Mouse (Mus musculus): ENCODE measurements around the gene Mmp19.
A peak's percentile ranks its signal among the peaks of the same experiment; 100 is the strongest.
"Not testable (repeated sequence)": the region's sequence is repeated elsewhere in the genome, so short reads cannot be mapped to it uniquely, and the experiment has no call there.

The Mmp19 gene

DNA sequence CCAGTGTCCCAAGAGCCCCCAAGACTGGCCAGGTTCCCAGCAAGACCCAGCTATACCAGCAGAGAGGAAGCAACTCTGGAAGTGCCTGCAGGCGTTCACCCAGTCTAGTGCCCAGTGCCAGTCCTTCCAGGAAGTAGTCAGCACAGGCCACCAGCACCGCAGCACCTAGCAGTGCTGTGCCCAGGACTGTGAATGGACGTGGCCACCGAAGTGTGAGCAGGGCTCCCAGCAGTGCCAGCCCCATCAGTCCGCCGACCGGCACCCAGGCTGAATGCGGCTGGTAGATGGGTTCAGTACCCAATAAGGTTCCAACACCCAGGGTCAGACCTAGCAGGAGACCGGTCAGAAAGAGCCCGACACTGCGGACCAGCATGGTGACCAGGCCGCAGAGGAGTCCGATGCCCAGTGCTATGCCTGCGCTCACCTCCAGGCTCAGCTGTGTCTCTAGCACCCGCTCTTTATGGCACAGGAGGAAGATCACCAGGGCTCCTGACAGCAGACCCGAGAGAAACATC, 11.3 kb downstream of the Mmp19 start:
- no peak for DNase-seq (ENCODE audit: low read depth)

DNA sequence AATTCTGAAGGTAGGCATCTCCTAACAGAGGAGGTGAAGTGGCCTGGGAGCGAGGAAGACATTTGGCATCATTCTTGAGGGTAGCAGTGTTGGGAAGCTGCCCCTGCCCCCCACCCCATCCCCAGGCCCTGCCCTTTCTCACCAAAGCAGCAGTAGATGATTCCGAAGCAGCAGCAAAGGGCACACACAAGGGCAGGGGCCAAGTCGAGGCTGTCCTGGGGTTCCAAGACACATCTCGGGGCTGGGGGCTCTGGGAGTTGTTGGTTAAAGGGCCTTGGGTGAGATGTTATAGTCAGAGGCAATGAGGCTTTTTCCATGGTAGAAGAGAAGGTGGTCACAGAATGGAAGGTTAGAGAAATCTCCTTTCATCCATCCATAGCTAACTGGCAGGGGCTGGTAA, 12.2 kb downstream of the Mmp19 start:
- no peak for DNase-seq (ENCODE audit: low read depth)

DNA sequence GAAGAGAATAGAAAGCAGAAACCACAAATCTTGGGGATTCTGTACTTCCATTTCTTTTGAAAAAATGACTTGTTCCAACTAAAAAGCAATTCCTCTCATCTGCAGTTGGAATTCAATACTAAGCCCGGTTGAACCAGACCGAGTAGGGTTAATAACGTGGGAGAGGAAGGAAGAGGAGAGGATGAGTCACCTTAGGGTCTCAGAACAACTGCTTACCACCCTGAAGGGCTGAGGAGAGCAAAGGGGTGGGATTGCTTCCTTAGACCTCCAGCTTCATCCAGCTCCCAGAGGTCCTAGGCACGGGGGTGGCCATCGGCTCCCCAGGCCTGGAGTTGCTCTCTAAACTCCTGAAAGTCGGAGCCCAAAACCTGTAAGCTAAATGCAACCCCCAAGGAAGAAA, 12.7 kb downstream of the Mmp19 start:
- peak; percentile 68 for DNase-seq (ENCODE audit: low read depth)

DNA sequence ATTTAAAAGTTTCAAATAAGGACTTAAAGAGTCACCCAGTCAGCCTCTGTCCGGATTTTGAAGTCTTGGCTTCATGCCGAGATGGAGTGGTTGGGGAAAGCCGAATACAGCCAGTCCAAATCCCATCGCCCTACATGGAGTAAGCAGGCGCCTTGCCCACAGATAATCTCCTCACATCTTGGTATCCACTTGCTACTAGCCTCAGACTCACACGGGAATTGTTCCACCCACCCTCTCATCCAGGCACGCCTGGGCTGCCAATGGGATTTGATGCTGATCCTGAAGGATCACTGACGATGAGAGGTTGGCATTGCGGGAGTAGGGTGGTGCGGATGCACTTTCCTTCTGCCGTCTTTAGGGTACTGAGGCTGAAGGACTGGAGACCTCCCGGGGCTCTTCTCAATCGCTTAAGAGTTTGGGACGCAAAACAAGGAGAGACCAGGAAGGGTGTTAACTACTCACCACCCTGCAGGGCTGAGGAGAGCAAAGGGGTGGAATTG, 13.1 kb downstream of the Mmp19 start, which contains the start of gene Dnajc14:
Gene Dnajc14 (plus strand): TSS at position 292 of the 500 bp plus-strand sequence.
- peak; percentile 62 for DNase-seq (ENCODE audit: low read depth)

DNA sequence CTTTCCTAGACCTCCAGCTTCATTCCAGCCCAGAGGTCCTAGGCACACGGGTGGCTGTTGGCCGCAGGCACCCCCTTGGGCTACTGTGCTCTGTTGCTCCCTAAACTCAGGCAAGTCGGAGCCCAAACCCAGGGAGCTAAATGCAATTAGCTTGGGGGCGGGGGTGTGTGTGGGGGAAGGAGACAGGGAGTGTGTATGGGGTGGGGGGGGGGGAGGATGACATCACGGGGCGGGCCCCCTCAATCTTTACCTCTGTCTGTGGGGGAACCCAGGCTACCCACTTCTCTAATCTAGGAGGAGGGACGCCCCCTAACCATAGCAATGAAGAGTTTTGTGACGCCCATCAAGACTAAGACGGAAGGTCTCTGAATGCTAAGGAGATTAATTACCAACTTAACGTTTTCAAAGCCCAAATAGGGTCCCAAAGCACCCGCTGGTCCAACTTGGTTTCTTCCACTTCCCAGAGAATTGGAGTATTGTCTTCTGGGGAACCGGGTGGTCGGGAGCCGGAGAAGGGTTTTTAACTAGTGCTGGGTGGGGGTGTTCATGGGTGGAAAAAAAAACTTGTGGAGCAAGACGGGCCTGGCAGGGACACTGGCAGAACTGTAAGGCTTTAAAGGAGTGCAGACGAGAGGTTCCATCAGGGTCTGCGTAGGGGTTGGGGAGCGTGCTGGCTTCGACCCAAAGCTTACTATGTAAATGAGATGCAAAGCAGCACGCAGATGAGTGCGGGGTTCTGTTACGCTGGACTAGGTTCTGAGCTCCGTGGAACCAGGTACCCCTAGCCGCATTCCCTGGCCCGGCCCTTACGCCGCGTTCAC, 13.8 kb downstream of the Mmp19 start, which contains the start of gene Tmem198b:
Gene Tmem198b (minus strand): TSS at position 100 of the 821 bp plus-strand sequence.
- DNase-seq (ENCODE audit: low read depth) = peak; percentile 86

DNA sequence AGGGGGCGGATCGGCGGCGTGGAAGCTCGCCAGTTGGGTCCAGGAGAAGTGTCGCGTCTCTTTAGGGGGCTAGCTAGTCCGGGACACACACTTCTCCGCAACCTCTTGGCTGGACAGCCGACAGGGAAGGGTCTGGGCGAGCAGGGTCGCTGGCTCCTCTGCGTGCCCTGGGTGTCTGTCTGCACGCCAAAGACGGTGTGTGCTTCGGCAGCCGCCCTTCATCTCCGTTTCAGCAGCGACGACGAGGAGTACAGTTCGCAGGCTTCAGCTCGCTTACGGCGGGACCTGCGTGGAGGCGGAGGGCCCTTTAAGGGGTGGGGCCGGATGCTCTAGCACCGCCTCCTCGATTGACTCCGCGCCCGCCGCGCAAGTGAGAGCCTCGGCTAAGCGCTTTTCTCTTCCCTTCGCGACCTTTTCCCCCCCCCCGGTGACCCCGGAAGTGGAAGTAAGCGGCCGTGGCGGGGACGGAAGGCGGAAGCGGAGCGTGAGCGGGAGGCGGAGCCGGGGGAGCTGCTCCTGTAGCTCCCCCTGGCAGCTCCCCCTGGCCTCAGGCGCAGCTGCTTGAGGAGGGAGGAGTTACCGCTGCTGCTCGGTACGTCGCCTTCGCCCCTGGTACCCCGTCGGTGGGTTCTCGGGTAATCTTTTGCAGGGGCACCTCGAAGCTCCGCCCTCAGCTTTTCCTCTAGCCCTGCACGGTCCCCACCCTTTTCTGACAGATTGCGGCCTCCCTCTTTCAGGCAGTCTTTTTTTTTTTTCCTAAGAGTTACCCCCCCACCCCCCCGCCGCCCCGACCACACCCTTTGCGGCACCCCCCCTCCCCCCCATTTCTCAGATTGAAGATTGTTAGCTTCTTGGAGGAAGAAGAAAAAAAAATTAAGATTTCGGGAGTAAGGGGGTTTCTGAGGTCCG, 14.6 kb downstream of the Mmp19 start:
- DNase-seq (ENCODE audit: low read depth) = peak; percentile 99

DNA sequence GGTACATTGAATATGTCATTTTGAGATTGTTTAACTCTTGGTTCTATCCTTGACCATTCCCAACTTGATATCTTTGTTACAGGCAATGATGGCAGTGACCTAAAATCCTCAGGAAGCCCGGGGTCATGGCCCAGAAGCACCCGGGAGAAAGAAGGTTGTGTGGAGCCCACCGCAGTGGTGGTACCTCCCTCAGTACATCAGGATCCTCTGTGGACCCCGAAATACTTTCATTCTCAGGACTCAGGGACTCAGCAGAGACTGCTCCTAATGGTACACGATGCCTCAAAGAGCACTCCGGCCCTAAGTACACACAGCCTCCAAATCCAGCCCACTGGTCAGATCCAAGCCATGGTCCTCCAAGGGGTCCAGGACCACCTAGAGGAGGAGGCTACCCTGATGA, 15.4 kb downstream of the Mmp19 start:
- no peak for DNase-seq (ENCODE audit: low read depth)

DNA sequence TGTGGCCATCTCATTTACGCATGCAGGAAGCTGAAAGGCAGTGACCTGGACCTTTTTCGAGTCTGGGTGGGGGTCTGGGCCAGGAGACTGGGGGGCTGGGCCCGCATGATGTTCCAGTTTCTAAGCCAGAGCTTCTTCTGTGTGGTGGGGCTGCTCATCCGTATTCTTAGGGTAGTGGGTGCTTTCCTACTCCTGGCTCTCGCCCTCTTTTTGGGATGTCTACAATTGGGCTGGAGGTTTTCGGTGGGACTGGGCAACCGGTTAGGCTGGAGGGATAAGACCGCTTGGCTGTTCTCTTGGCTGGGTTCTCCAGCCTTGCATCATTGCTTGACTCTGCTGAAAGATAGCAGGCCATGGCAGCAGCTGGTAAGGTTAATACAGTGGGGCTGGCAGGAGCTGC, 16.3 kb downstream of the Mmp19 start:
- no peak for DNase-seq (ENCODE audit: low read depth)

DNA sequence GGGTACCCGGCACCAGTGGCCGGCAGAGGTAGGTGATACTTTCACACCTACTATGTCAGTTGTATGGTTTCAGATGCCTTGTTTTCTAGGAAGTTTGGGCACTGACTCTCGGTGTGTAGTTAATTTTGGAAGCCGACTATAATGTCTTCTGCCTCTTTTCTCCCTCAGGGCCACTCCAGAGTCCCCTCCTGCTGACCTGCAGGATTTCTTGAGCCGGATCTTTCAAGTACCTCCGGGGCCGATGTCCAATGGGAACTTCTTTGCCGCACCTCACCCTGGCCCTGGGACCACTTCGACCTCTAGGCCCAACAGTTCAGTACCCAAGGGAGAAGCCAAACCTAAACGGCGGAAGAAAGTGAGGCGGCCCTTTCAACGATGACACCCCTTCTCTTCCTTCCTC, 26.3 kb downstream of the Mmp19 start, which contains the start of gene Sarnp:
Gene Sarnp (plus strand): TSS at position 301 of the 400 bp plus-strand sequence.
- no peak for DNase-seq (ENCODE audit: low read depth)

DNA sequence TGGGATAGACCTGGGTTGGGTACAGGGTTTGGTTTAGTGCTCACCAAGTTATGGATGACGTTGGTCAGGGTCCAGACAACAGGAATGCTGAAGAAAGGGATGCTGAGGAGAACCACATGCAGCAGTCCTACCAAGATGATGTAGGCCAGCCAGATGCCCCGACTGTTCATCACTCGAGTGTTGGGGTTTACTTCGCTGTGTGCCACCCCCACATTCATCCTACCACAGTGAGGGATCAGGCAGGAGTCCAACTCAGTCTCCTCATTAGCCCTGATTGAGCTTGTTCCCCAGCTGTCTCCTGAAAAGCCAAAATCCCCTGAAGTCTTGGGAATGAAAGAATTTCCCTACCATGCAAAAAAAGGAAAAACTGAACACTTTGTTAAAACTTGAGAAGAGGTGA, 29.5 kb downstream of the Mmp19 start:
- DNase-seq (ENCODE audit: low read depth) = no peak

DNA sequence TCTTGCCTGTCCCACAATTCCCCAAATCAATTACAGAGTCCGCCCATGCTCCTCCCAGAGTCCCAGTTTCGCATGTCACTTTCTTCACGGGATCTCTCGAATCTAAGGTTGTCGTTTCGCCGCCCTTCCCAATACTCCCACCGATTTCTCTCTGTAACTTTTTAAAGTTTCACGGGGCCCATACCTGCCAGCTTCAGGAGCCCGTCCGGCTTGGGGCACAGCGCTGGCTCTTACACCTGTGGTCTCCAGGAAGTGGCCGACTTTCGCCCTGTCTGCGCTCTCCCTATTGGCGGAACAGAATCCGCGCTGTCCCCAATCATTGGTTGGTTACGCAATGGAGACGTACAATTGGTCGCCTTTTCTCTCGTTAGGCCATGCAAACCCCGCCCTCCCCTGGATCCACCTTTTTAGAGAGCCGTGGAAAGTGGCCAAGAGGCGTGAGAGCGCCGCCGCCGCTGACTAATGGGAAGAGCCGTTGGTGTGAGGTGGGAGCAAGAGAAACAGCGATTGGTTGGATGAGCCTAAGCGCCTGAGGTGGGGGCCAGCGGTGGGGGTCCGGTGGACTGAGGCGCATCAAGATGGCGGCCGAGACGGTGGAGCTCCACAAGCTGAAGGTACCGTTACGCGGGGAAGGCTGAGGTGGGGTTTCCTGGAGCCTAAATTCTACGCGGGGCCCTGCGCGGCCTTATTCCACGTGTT, 30.8 kb downstream of the Mmp19 start, which contains the start of gene Ormdl2:
Gene Ormdl2 (minus strand): TSS at position 288 of the 699 bp plus-strand sequence.
- DNase-seq (ENCODE audit: low read depth) = peak; percentile 100

DNA sequence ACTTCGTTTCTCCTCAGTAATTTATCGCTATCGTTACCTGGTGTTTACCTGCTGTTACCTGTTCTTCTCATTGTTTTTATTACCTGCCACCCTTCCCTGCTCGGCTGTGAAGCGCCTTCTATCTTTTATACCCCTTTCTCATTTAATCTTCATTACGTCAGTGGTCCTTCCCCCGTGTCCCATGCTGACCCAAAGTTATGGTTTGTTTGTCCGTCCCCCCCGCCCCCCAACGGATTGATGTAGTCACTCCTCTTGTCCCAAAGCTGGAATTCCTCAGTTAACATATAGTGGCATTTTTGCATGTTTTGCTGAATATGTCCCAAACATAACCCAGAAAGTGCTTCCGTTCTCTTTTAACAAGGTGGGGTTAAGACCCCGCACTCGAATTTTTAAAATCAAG, 31.4 kb downstream of the Mmp19 start:
- no peak for DNase-seq (ENCODE audit: low read depth)

DNA sequence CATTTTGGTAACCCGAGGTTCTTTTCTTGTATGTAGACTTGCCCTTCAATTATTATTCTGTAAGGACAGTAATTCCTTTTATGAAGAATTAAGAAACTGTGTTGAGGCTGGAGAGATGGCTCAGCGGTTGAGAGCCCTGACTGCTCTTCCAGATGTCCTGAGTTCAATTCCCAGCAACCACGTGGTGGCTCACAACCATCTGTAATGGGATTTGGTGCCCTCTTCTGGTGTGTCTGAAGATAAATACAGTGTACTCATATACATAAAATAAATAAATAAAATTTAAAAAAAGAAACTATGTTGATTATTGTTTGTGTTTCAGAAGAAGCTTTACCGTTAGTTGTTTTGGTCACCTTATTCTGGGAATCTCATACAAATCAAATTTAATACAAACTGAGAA, 32.4 kb downstream of the Mmp19 start:
- not testable (repeated sequence) for DNase-seq (ENCODE audit: low read depth)

DNA sequence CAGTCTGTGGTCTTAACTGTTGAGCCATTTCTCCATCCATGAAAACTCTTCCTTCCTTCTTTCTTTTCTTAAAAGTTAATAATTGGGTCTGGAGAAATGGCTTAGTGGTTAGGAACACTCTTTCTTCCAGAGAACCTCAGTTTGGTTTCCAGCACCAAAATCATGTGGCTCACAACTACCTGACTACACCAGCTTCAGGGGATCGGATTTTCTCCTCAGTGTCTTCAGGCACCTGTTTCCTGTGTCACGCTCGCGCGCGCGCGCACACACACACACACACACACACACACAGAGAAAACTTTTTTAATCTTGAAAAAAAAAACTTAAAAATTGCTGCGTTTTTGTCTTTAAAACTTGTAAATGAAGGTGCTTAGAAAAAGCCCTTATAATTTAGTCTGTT, 33.1 kb downstream of the Mmp19 start:
- peak; percentile 20 for DNase-seq (ENCODE audit: low read depth)

DNA sequence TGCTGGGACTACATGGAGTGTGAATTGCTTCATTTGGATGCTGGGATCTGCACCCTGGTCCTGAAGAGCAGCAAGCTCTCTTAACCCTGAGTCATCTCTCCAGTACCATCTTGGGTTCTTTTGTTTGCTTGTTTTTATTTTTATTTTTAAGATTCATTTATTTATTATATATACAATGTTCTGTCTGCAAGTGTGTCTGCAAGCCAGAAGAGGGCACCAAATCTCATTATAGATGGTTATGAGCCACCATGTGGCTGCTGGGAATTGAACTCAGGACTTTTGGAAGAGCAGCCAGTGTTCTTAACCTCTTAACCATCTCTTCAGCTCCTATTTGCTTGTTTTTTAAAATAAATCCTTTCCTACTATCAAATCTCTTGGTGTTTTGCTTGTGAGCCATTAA, 46.7 kb downstream of the Mmp19 start:
- DNase-seq (ENCODE audit: low read depth) = no peak

DNA sequence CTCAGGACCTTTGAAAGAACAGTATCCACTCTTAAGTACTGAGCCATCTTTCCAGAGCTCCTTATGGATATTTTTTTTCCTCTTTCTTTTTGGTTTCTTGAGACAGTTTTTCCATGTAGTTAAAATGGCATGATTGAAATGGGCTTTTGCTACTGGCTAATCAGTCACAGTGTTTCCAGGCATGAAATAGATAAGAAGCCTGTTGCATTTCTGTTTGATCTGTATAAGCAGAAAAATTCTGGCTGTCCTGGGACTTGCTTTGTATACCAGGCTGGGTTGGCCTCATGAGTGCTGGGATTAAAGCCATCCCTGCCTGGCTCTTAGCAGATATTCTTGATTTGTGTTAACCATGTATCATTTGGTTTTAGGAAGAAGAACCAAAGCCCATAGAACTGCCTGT, 48.7 kb downstream of the Mmp19 start:
- DNase-seq (ENCODE audit: low read depth) = no peak

DNA sequence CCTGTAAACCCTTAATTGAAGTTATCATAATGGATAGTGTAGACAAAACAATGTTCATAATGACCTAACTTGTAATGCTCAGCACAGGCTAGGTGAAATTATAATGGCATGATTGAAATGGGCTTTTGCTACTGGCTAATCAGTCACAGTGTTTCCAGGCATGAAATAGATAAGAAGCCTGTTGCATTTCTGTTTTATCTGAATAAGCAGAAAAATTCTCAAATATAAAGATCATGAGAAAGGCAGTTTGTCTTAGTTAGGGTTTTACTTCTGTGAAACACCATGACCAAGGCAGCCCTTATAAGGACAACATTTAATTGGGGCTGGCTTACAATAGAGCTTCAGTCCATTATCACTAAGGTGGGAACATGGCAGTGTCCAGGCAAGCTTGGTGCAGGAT, 49.9 kb downstream of the Mmp19 start:
- no peak for DNase-seq (ENCODE audit: low read depth)

DNA sequence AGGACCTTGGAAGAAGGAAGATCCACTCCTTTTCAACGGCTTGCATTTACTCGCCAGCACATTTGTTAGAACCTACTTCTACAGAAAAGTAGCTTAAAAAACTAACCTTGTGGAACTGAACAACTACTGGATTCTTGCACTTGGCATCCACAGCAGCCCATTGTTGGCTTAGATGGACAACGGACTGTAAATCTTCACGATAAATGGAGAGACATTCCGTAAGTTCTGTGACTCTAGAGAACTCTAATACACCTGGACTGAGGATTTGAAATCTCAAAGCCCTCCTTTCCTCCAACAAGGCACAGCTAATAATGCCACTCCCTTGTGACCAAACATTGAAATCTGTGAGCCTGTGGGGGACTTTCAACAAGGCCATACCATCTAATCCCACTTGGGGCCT, 52.5 kb downstream of the Mmp19 start:
- no peak for DNase-seq (ENCODE audit: low read depth)

DNA sequence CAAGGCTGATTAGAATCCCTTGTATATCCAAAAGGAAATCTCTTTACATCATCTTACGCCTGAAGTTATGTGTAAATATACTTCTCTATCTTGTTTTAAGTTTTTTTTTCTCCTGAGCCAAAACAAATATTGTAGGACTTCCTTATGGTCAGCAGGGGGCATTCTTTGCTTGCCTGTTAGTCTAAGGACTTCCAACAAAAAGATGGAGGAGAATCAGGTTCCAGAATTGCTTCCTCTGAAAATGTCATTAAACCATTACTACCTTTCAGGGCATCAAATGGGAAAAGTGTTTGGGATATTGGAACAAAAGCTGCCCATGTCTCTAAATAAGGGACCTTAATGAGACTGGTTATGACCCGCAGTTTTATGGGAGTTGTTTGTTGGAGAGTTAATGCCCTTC, 54.8 kb downstream of the Mmp19 start:
- DNase-seq (ENCODE audit: low read depth) = peak; percentile 66

DNA sequence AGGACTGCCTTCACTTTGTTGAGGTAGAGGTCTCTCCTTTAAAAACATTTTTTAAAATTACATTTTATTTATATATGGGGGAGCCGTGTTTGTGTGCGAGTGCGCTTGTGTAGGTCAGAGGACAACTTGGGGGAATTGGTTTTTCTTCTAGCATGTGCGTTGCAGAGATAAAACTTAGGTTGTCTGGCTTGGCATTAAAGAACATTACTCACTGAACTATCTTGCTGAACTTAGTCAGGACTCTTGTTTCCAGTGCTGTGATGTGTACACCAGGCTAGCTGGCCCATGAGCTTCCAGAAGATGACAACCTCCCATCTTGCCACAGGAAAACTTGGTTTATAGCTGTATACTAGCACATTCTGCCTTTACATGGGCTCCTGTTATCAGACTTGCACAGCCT, 56.0 kb downstream of the Mmp19 start:
- DNase-seq (ENCODE audit: low read depth) = no peak

DNA sequence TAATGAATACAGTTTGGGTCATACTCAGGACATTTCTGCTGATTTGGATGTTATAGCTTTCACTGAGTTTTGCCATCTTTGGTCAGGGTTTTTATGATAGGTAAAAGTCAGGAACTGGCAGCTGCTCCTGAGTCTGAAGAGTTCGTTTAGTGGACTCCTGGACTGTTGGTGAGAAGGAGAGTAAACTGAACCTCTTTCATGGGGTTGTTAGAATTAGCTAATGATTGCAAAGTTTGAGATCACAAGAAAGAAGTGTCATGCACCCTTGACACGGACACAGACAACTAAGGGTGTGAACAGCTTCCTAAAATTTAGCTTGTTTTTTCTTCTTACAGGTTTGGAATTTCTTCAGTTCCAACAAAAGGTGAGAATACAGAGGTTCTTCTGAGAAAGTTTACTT, 57.7 kb downstream of the Mmp19 start:
- no peak for DNase-seq (ENCODE audit: low read depth)

DNA sequence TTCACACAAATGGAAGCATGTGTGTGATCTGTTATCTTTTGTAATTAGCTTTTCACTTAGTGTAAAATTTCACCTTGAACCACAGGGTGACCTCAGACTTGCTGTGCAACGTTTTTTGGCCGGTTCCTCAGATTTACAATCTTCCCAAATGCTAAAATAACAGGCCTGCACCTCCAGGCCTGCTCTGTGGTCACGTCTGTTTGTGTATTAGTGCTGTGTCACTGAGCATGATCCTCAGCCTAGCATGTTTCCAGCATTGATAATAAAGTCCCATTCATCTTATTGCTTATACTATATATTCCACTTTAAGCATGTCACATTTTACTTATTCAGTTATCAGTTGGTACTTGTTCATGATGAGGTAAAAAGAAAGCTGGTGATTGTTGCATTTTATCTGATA, 59.6 kb downstream of the Mmp19 start:
- DNase-seq (ENCODE audit: low read depth) = peak; percentile 24
